Mouse (Mus musculus): ENCODE measurements around the gene Lhx2. TPM values are rescaled to one million over a fixed set of nuclear protein-coding genes. Genes with fewer than 3 reads are reported as not detected.

The Lhx2 gene
- polyA plus RNA-seq (2016; fragmentation: Nextera tagmentation; extraction: Ambion mirVana), result 0.58 and 6.0 TPM in 2 replicates

DNA sequence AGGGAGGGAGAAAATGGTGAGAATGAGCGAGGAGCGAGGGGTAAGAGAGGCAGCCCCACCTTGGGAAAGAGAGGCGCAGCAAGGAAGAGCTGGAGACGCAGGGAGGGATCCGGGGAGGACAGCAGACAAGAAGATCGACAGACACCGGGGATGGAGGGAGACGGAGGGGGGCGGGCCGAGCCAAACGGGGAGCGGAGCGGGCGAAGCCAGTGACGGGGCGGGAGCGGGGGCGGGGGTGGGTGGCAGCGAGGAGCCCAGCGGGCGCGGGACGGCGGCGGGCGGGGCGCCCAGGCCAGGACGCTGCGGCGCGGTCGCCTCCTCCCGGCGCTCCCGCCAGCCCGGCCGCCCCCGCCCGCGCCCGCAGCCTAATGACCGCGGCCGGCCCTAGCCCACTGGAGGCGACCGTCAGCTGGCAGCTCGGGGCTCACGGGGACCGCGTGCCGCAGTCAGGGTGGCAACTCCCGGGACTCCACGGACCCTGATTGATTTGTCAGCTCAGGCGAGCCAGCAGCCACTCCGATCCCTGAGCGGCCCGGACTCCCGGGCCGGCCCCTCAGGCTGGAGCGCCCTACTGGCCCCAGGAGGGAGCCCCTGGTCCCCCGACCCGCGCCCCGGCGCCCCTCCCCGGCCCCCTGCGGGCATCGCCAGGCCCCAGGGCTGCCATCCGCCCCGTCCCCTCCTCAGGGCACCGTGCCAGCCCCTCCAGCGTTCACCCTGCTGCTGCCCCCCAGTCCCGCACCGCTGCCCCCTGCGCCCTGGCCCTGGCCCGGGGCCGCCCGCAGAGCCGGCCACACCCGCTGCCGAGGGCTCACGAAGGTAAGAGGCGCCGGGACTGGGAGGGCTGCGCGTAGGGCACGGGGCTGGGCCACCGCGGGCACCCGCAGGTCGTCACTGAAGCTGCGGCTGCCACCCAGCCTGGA, at the start of gene Lhx2:
Gene Lhx2 (plus strand): TSS at position 292 of the 920 bp plus-strand sequence.
- under 1% methylated on average over 74 of the region's 92 CpGs for WGBS
- Histone ChIP-seq H3K4me3 (peak within 1 kb of the TSS; percentile 63), H3K27me3 (ENCODE audit: insufficient read depth, poor library complexity, severe bottlenecking) (peaks cover 98% of the 10 kb centered on the region), H3K4me1 (peaks cover 18% of the 10 kb centered on the region), H3K9me3 (no peaks in the 10 kb centered on the region), H3K36me3 (no peaks in the 10 kb centered on the region), H3K27ac (0 out of 2 replicates have a peak within 1 kb of the TSS, but pooled peaks have one; percentile 25)
- DNase-seq (ENCODE audit: low spot score), result no peak

DNA sequence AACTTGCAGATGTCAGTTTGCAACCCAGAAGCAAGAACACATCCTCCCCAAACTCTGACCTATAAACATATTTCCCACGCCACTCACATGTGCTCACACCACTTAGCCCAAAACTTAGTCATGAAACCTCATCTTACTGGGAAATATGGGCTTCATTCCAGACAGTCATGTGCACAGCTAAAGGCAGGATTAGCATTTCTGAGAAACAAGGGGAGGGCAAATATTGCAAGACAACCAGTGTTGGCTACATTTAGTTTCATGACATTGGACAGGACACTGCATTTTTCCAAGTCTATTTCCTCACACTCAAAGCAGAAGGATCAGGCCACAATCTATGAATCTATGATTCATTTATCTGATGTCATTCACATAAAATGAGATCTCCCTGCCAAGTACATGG, 47.6 kb upstream of the Lhx2 start:
- H3K9me3 ChIP-seq, result no peaks in the 10 kb centered on the region
- peaks cover 6% of the 10 kb centered on the region; the same call in 1 of the 2 replicates for H3K4me1 ChIP-seq
- no peak overlapping the region for H3K27ac ChIP-seq
- WGBS, result 85% methylated on average over 1 of the region's 1 CpGs
- no peaks in the 10 kb centered on the region for H3K27me3 ChIP-seq (ENCODE audit: insufficient read depth, poor library complexity, severe bottlenecking)
- H3K36me3 ChIP-seq, result no peaks in the 10 kb centered on the region
- no peak overlapping the region for H3K4me3 ChIP-seq
- no peak for DNase-seq (ENCODE audit: low spot score)

GRCm38 (mm10) chr2:38295939-38296338, 43.1 kb upstream of the Lhx2 start:
- H3K4me1 ChIP-seq, result no peaks in the 10 kb centered on the region
- H3K4me3 ChIP-seq, result no peak overlapping the region
- H3K9me3 ChIP-seq, result no peaks in the 10 kb centered on the region
- no peaks in the 10 kb centered on the region for H3K27me3 ChIP-seq (ENCODE audit: insufficient read depth, poor library complexity, severe bottlenecking)
- 88% methylated on average over 4 of the region's 4 CpGs for WGBS
- DNase-seq (ENCODE audit: low spot score), result no peak
- H3K27ac ChIP-seq, result no peak overlapping the region
- H3K36me3 ChIP-seq, result no peaks in the 10 kb centered on the region

DNA sequence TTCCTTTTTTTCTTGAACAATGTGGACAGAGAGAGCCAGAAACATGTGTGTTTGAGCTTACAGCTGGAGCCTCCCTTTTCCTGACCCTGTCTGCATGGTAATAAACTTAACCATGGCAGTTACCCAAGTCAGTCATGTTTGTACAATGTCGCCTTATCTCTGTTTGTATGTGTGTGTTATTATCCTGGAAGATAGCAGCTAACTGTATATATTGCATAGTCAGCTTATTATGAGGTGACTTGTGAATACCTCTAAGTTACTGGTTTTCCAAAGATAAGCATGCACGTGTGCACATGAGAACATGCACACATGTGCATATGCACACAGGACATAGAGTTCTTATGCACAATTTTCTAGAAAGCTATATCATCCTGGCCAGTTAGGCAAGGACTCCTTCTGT, 38.1 kb upstream of the Lhx2 start:
- DNase-seq (ENCODE audit: low spot score), result no peak
- H3K36me3 ChIP-seq, result no peaks in the 10 kb centered on the region
- no peak overlapping the region for H3K4me3 ChIP-seq
- no peaks in the 10 kb centered on the region for H3K27me3 ChIP-seq (ENCODE audit: insufficient read depth, poor library complexity, severe bottlenecking)
- no peak overlapping the region for H3K27ac ChIP-seq
- peaks cover 10% of the 10 kb centered on the region; the same call in 1 of the 2 replicates for H3K4me1 ChIP-seq
- WGBS, result 70% methylated on average over 2 of the region's 2 CpGs
- no peaks in the 10 kb centered on the region for H3K9me3 ChIP-seq

- H3K4me1 ChIP-seq, result peaks cover 10% of the 10 kb centered on the region; the same call in 1 of the 2 replicates
- H3K27me3 ChIP-seq (ENCODE audit: insufficient read depth, poor library complexity, severe bottlenecking), result no peaks in the 10 kb centered on the region
- no peaks in the 10 kb centered on the region for H3K36me3 ChIP-seq
- WGBS, result 78% methylated on average over 1 of the region's 1 CpGs
- DNase-seq (ENCODE audit: low spot score), result no peak
- H3K27ac ChIP-seq, result no peak overlapping the region
- no peak overlapping the region for H3K4me3 ChIP-seq
- H3K9me3 ChIP-seq, result no peaks in the 10 kb centered on the region
Measured at GRCm38 (mm10) chr2:38305152-38305551, 33.9 kb upstream of the Lhx2 start.

DNA sequence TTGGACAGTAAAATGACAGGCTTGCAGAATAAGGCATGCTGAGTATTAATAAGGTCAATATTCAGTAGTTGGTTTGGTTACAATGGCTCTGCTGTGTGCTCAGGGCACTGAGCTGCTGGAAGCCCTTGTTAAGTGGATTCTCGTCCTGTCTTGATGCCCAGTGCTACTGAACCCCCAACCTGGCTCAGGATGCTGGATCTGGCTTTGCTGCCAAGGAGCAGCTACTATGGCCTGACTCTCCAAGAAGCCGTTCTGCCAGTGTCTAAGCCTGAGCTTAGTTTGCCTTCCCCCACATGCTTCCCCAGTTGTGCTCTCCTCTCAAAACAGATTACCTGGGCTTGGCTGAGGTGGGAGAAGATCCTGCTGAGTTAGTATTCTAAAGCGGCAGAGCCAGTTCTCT, 26.2 kb upstream of the Lhx2 start:
- Histone ChIP-seq H3K4me3 (no peak overlapping the region), H3K36me3 (no peaks in the 10 kb centered on the region), H3K27me3 (ENCODE audit: insufficient read depth, poor library complexity, severe bottlenecking) (peaks cover 9% of the 10 kb centered on the region; the same call in 1 of the 2 replicates), H3K4me1 (no peaks in the 10 kb centered on the region), H3K9me3 (no peaks in the 10 kb centered on the region), H3K27ac (no peak overlapping the region)
- 29% methylated on average over 3 of the region's 3 CpGs for WGBS
- DNase-seq (ENCODE audit: low spot score), result no peak

GRCm38 (mm10) chr2:38313399-38313798, 25.7 kb upstream of the Lhx2 start:
- Histone ChIP-seq H3K4me3 (no peak overlapping the region), H3K36me3 (no peaks in the 10 kb centered on the region), H3K4me1 (no peaks in the 10 kb centered on the region), H3K27me3 (ENCODE audit: insufficient read depth, poor library complexity, severe bottlenecking) (peaks cover 9% of the 10 kb centered on the region; the same call in 1 of the 2 replicates), H3K9me3 (no peaks in the 10 kb centered on the region), H3K27ac (no peak overlapping the region)
- DNase-seq (ENCODE audit: low spot score), result no peak
- WGBS, result 48% methylated on average over 3 of the region's 3 CpGs

DNA sequence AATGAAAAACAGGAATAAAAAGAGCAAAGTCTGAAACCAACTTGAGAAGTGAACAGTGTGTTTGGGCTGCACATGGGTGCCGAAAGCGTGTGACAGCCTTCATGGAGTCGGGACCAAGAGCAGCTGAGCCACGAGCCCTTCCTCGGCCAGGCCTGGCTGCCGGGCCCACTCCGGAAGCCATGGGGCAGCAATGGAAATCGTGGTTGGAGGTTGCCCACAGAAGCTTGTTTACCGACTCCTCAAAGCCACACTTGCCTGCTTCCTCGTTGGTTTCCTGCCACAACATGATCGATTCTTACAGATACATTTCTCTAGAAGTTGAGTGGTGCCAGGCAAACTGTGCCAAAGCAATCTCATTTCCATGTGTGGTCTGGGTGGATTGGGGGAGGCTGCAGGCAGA, 20.0 kb upstream of the Lhx2 start:
- H3K27me3 ChIP-seq (ENCODE audit: insufficient read depth, poor library complexity, severe bottlenecking), result peaks cover 34% of the 10 kb centered on the region
- H3K4me1 ChIP-seq, result no peaks in the 10 kb centered on the region
- no peaks in the 10 kb centered on the region for H3K9me3 ChIP-seq
- no peak overlapping the region for H3K4me3 ChIP-seq
- DNase-seq (ENCODE audit: low spot score), result no peak
- 78% methylated on average over 11 of the region's 11 CpGs for WGBS
- no peaks in the 10 kb centered on the region for H3K36me3 ChIP-seq
- no peak overlapping the region for H3K27ac ChIP-seq

DNA sequence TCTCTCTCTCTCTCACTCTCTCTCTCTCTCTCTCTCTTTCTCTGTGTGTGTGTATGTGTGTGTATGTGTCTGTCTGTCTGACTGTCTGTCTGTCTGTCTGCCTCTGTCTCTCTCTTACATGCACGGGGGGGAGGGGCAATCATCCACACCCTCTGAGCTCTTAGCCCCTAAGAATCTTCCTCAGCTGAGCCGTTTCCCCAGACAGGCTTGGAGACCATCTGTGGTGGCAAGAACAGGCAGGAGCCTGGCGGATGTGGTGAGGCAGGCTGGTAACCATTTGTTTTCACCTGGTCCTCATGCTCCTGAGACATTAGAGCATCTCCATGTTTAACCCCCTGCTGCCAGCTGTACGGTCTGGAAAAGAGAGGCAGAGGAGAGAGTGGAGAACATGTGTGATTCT, 18.2 kb upstream of the Lhx2 start:
- no peaks in the 10 kb centered on the region for H3K36me3 ChIP-seq
- no peaks in the 10 kb centered on the region for H3K4me1 ChIP-seq
- no peaks in the 10 kb centered on the region for H3K9me3 ChIP-seq
- no peak overlapping the region for H3K4me3 ChIP-seq
- no peak for DNase-seq (ENCODE audit: low spot score)
- no peak overlapping the region for H3K27ac ChIP-seq
- 47% methylated on average over 4 of the region's 4 CpGs for WGBS
- H3K27me3 ChIP-seq (ENCODE audit: insufficient read depth, poor library complexity, severe bottlenecking), result peaks cover 43% of the 10 kb centered on the region

- Histone ChIP-seq H3K4me1 (no peaks in the 10 kb centered on the region), H3K4me3 (no peak overlapping the region), H3K27me3 (ENCODE audit: insufficient read depth, poor library complexity, severe bottlenecking) (peaks cover 51% of the 10 kb centered on the region), H3K27ac (no peak overlapping the region), H3K36me3 (no peaks in the 10 kb centered on the region), H3K9me3 (no peaks in the 10 kb centered on the region)
- WGBS, result 34% methylated on average over 8 of the region's 8 CpGs
- no peak for DNase-seq (ENCODE audit: low spot score)
Measured at GRCm38 (mm10) chr2:38323380-38323779, 15.7 kb upstream of the Lhx2 start.

- no peak for DNase-seq (ENCODE audit: low spot score)
- peaks cover 40% of the 10 kb centered on the region for H3K27me3 ChIP-seq (ENCODE audit: insufficient read depth, poor library complexity, severe bottlenecking)
Measured at GRCm38 (mm10) chr2:38326671-38327070, 12.4 kb upstream of the Lhx2 start.

DNA sequence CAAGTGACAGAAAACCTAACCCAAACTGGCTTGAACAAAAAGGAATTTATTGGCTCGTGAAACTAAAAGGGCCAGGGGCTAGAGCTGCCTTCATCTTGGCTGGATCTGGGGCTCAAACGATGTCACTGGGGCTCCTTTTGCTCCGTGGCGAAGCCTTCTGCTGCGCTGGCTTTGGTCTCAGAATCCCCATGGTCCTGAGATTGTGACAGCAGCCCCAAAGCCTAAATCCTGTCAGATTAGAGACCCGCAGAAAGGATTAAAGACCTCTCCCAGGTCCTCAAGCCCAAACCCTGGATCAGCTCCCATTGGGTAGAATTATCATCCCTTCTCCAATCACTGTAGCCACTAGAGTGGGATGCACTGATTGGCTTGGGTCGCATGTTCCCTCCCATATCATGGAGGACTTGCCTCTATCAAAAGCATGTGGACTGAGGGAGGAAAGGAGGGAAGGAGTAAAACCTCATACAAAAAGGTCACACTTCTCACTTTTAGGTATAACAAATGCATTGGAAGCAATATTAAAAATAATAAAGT, 5.4 kb upstream of the Lhx2 start:
- no peak for DNase-seq (ENCODE audit: low spot score)
- WGBS, result 28% methylated on average over 7 of the region's 7 CpGs
- peaks cover 7% of the 10 kb centered on the region for H3K4me1 ChIP-seq
- H3K36me3 ChIP-seq, result no peaks in the 10 kb centered on the region
- peaks cover 66% of the 10 kb centered on the region for H3K27me3 ChIP-seq (ENCODE audit: insufficient read depth, poor library complexity, severe bottlenecking)
- H3K9me3 ChIP-seq, result no peaks in the 10 kb centered on the region
- H3K27ac ChIP-seq, result no peak overlapping the region
- H3K4me3 ChIP-seq, result no peak overlapping the region

More at GRCm38 (mm10) chr2:38326671-38327070, 12.4 kb upstream of the Lhx2 start:
- Histone ChIP-seq H3K27ac (no peak overlapping the region), H3K4me1 (no peaks in the 10 kb centered on the region), H3K9me3 (no peaks in the 10 kb centered on the region), H3K36me3 (no peaks in the 10 kb centered on the region), H3K4me3 (no peak overlapping the region)
- 62% methylated on average over 1 of the region's 1 CpGs for WGBS

DNA sequence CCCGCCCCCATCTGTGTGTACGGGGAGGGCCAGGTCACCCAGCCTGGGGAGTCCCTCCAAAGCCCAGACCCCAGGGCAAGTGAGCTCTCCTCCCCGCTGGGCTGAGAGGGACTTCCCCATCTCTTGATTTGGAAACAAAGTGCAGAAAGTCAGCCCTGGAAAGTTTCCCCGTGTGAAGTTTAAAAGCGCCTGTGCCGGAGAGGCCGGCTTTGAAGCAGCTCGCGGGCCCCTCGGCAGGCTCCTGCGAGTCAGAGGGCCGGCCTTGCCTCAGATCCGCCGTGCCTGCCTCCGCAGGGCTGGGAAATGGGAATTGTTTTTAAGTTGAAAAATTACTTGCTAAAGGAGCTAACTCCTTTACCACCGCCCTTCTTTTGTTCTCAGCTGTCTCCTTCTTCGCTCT, 2.5 kb upstream of the Lhx2 start:
- no peak for DNase-seq (ENCODE audit: low spot score)
- Histone ChIP-seq H3K9me3 (no peaks in the 10 kb centered on the region), H3K27ac (no peak overlapping the region), H3K27me3 (ENCODE audit: insufficient read depth, poor library complexity, severe bottlenecking) (peaks cover 94% of the 10 kb centered on the region), H3K4me1 (peaks cover 18% of the 10 kb centered on the region), H3K4me3 (peak overlapping the region; percentile 46), H3K36me3 (no peaks in the 10 kb centered on the region)
- 2% methylated on average over 17 of the region's 17 CpGs for WGBS
